Mouse (Mus musculus): ENCODE measurements around the gene Zfp148.

The Zfp148 gene

DNA sequence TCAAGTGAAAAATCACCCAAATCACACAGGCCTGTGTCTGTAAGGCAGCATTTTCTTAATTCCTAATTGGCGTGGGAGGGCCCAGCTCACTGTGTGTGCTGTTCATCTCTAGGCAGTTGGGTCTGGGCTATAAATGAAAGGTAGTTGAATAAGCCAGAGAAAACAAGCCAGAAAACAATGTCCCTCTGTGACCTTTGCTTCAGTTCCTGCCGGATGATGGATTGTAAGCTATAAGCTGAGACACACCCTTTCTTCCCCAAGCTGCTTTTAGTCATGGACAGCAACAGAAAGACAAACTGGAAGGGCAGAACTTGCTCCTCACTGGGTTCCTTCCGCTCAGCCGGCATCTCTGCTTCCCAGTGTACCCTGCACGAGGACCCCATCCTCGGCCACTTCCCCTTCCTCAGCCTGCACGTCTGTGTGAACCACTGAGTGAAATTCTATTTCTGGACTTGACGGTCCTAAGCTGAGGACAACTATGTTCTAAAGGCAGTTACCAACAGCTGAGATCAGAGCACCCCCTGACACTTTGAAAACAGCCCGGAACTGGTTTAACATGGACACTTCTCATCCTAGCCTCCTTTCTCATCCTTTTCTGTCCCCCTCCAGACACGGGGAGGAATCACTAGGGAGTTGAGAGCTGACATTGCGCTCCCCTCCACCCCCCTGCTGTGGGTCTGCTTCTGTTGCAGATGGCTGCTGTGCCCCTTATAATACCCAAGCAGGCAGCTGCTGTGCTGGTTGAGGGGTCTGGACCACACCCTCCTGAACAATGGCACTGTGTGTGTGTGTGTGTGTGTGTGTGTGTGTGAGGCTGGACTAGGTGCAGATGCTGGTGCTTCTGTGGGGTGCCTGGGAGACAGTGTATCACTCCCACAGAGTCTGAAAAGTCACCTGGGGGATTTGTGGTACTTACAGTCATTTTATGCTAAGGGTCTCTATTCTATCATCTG lies 149.1 kb downstream of the Zfp148 start:
- DNase-seq (ENCODE audit: low spot score in 2 of 2): no peak

DNA sequence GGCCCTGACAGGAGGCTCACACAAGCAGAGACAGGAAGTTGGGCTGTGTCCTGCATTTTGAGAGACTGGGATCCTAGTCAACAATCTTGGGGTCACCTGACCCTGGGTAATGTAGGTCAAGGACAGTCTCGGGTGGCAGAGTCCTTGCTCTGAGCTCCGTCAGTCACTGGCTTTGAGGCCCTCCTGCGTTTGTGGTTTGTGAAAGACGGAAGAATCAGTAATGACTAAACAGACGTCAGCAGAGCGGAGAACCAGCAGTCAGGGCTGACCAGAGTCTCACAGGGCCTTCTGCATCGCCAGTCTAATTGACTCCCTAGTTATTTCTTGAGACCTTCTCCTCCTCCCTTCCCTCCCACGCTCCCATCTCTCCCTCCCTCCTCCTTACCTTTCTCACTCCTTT lies 150.5 kb downstream of the Zfp148 start:
- no peak for DNase-seq (ENCODE audit: low spot score in 2 of 2)

DNA sequence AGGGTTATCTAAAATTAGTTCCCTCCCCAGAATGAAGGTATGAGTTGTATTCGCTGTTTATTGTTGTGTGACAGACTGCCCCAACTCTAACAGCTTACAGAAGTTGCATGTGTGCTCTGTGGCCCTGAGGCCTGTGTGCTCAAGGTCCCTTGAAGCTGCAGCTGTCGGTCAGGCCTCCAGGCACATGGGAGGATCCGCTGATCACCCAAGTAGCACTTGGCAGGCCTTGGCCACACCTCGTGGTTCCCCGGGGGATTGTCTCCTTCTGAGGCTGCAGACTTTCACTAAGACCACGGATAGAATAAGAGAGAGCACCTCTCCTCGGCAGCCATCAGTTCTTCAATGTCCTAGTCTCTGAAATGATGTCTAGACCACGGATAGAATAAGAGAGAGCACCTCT lies 155.8 kb downstream of the Zfp148 start:
- no peak for DNase-seq (ENCODE audit: low spot score in 2 of 2)

DNA sequence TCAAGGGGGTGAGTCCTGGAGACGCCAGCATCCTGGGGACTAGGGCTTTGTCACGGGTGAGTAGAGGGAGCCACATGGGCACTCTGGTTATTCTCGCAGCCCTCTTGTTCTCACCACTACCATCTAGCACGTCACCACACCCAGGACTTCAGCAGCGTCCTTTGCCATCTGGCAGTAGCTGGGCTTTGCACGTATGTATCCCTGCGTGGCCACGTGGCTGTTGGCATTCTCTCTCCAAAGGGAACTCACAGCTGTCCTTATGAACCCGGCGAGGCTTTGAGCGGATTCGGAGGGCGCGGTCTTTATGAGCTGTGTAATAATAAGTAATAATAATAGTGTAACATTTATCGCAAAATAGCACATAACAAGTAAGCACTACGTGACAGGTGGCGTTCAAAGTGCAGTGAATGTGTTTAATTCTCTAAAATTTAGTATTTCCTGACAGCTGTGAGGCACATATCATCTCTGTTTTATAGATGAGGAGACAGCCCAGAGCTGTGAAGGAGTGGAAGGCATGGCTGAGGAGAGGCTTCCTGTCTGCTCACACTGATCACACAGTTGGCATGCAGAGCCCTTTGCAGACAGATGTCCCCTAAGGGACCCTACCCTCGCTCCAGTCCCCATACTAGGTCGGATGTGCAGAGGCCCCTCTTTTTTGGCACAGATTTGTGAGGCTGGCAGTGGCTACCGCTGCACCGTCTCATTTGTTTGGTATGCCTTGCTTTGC lies 157.0 kb downstream of the Zfp148 start:
- DNase-seq (ENCODE audit: low spot score in 2 of 2): no peak

DNA sequence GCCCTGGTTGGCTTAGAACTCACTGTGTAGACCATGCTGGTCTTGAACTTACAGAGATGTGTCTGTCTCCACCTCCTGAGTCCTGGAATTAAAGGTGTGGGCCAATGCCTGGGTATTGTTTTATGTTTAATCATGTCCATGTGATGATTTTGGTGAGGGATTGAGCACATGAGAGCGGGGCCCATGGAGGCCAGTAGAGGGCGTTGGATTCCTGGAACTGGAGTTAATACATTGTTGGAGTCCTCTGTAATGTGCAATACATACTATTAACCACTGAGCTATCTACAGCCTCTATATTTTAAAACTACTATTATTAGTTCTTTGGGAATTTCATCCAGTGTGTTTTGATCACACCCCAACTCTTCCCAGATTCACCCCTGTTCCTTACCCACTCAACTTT lies 163.7 kb downstream of the Zfp148 start:
- DNase-seq (ENCODE audit: low spot score in 2 of 2): no peak

DNA sequence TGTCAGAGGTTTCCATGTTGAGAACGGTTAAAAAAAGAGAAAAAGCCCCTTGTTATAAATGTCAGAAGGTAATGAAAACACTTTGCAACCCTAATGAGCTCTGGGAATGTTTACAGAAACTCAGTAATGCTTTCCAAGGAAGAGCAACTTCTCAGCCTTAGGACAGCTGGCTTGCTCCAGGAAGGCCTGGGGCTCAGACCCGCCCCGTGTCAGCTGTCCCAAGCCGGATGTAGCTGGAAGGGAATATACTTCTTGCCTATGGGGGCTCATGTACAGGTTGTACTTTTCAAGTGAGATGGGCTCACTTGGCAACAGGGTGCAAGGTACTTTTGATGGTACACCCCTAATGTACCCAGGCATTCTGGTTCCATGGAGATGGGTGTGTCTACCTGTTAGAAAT lies 164.9 kb downstream of the Zfp148 start:
- DNase-seq (ENCODE audit: low spot score in 2 of 2): no peak

DNA sequence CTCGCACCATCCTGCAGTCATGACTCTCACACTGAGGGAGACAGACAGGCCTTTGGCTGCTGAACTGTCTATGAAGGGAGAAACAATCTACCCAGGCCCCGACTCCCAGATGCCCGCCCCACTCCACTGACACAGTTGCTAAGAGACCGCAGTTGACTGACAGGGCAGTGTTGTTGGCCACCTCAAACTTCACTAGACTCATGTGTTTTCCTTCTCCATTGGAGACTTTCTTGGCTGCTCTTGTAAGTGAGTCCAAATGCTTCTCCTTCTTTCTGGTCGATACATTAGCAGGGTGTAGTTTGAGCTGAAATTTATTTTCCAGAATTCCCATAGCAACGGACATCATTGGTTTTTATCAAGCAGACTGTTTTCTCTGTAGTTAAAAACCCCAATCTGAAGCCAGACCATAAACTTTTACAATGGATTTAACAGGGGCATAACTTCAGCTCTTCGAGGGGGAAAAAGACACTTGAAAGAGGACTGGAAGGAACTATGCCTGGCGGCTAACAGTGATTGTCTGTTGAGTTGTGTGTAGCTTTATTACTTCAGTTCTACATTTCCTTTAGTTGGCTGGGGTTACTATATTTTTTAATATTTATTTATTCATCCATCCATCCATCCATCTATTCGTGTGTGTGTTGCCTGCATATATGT lies 173.2 kb downstream of the Zfp148 start:
- DNase-seq (ENCODE audit: low spot score in 2 of 2): no peak
